Mouse (Mus musculus) ovary, postnatal 36 days (tissue): ENCODE data around the gene Cacna1f.

Experiments
- DNase-seq: peaks from one replicate; pipeline ENCODE4 v3.0.0; 2022; ENCODE audit warnings: low spot score, mixed read lengths

Gene Cacna1f

DNA sequence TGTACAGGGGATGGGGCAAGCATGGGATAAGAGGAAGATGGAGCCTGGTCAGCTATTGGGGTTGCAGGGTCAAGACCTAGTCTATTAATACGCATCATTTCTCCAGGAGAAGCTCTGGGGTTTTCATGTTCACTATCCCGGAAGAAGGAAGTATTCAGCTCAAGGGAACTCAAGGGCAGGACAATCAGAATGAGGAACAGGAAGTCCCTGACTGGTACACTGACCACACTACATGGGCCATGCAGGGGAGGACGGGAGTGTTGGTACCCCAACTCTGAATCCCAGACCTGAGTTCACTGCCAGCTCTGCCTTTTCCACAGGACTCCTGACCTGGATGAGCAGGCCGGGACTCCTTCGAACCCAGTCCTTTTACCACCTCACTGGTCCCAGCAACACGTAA is 25.7 kb downstream of the Cacna1f start:
- no peak for DNase-seq

DNA sequence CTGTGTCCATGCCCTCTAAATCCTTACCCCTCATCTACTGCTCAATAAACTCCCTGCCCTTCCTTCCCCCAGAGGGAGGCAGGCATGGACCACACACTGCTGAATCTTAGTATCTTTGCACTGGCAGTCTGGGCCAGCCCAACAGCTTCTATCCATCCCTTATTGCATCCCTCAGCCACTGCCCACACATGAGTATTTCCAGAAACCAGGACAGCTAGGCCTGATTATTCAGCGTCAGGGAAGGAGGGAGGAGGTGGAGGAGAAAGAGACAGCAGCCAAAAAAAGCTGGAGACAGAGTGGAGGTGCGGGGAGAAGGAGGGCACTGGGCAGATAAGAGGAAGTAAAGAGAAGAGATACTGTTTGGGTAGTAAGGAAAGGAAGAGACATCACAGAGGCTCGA is 28.2 kb downstream of the Cacna1f start:
- no peak for DNase-seq

DNA sequence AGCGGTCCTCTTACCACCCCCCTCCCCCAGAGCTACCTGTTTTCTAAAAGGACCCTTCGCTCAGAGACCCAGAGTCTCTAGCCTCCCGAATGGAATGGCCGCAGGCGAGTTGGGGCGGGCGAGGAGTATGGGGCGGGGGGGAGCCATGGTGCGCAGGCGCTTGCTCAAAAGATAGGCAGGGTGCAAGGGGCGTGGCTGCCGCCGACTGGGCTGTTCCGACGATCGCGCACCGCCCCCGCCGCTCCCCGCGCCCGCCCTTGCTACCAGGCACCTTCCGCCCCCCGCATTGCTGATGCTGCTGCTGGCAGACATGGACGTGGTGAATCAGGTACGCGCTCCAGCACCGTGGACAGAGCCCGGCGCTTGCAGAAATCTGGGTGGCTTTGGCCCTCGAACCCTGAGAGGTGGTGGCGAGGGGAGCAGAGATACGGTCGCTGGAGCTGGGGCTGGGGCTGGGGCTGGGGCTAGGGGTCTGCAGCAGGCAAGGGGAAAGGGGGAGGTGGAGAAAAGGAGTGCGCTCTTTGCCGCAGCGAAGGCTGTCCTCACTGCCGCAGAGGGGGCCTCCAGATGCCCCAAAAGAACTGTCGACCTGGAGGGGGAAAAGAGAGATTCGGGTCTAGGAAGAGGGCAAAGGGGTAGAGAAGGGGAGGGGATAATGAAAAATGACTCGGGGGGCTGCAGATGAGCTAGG is 31.7 kb downstream of the Cacna1f start, which contains the start of gene Syp:
Syp (plus strand) TSS at position 71 of the 691 bp plus-strand sequence.
- DNase-seq: peak; percentile 81

DNA sequence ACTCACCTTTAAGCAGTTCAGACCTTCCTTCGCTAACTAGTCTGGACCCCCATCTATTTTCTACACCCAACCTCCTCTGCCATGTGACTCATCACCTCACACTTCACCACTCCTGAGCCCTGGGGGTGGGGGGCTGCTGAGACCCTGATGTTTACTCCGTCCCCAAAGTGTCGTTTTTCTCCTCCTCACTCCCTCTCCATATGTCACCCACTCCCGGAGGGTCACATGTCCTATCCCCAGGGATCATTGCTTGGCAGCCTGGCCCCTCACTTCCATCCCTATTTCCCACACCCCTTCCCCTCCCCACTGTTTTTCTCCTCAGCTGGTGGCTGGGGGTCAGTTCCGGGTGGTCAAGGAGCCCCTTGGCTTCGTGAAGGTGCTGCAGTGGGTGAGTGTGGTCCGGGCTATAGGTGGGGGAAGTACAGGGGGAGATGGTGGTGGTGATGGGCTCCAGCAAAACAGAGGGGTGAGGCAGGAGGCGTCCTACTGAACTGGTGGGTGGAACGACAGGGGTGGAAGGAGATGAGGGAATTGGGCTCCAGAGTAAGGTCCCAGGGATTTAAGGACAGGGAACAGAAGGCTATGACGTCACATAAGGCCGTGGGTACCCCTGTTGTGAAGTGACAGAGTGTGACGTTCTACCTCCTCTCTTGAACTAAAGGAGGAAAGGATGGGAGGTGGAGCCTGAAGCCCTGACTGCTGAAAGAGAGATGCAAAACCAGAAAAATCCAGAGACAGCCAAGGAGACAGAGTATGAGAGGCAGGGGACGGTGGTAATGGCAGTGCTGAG is 32.8 kb downstream of the Cacna1f start:
- DNase-seq: no peak

DNA sequence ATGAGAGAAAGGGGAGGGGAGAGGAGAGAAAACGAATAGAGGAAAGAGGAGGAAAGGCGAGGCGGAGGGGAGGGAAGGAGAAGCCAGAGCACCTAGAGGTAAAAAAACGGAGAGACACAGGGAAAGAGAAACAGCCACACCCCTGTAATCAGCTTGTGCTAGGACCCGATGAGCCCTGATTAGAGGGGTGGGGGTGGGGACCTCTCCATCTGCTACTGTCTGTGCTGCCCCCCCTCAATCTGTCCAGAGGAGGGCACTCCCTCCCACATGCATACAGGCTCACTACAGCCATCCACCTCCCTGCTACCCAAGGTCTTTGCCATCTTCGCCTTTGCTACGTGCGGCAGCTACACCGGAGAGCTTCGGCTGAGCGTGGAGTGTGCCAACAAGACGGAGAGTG is 33.9 kb downstream of the Cacna1f start:
- no peak for DNase-seq

DNA sequence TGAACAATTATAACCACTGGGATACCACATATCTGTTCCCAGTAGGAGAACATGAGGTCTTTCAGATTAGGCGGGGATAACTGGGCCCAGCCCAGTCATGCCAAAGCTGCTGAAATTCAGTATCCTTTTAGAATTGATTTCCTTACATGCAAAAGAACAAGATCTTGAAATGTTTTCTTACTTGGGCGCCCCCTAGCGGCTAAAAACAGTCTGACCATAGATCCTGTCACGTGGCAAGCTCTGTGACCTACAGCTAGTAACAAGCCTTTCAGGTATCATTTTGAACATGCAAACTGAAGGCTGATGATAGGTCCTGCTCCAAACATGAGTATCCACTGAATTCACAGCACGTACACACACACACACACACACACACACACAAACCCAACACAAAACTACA is 38.5 kb downstream of the Cacna1f start:
- peak; percentile 64 for DNase-seq

DNA sequence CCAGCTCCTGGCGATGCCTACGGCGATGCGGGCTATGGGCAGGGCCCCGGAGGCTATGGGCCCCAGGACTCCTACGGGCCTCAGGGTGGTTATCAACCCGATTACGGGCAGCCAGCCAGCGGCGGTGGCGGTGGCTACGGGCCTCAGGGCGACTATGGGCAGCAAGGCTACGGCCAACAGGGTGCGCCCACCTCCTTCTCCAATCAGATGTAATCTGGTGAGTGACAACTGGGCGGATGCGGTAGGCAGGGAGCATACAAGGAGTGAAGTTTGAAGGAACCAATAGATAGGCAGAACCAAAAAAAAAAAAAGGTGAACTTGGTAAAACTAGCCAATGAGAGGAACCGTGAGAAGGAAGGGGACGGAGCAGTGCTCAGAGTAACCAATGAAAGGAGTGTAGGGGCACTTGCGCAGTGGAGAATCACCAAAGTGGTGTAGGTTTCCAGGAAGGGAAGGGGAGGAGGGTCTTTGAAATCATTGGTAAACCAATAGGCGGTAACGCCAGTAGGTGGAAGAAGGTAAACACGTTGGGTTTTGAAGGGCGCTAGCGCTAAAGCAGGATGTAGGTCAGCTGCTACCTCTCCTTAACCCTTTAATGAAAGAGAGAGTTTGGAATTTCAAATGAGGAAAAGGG is 41.9 kb downstream of the Cacna1f start:
- DNase-seq: peak; percentile 81

DNA sequence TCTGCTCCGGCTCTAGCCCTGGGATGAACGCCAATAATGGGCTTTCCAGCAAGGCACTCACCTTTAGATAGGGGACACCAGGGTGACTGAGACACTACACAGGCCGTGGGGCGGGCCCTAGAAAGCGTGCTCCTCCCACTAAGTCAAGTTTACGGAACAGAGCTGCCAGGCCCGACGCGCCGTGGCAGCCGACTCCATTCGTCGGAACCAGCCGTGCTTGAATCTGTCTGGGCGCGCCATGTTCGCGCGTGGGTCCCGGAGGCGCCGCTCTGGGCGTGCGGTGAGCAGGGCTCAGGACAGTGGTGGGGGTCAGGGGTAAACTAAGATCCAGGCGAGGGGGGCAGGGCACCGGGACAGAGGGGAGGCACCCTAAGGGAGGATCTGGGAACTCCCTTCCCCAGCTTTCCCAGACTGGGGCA is 50.3 kb downstream of the Cacna1f start, which contains the start of gene Prickle3:
Prickle3 (plus strand) TSS at position 40 of the 419 bp plus-strand sequence.
- DNase-seq: peak; percentile 55

DNA sequence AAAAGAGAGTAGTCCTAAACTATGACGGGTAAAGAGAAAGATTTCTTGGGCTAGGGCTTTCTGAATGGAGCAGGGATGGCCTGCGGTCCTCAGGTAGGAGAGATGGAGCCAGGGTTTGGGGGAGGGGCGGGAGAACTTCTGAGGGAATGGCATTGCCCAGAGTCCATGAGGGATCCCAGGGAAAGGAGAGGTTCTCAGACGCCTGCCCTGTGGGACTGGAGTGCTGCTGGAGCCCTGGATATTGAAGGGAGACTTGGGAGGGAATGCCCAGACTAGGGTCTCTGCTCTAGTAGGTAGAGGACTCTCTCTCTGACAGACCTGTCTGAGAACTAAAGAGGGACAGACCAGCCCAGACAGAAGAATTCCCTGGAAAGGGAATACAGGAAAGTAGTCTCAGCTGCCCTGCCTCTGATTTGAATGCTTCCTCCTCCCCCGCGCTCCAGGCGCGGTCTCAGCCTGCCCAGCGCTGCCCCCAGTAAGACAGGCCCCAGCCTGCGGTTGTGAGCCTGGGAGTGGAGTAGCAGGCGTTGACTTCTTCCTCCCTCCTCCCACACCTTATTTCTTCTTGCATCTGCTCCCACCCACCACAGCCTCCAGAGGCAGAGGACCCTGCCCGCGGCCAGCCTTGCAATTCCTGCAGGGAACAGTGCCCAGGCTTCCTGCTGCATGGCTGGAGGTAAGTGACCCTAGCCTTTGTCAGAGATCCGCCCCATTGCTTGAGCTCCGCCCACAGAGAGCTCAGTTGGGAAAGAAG is 51.3 kb downstream of the Cacna1f start:
- peak; percentile 44 for DNase-seq

DNA sequence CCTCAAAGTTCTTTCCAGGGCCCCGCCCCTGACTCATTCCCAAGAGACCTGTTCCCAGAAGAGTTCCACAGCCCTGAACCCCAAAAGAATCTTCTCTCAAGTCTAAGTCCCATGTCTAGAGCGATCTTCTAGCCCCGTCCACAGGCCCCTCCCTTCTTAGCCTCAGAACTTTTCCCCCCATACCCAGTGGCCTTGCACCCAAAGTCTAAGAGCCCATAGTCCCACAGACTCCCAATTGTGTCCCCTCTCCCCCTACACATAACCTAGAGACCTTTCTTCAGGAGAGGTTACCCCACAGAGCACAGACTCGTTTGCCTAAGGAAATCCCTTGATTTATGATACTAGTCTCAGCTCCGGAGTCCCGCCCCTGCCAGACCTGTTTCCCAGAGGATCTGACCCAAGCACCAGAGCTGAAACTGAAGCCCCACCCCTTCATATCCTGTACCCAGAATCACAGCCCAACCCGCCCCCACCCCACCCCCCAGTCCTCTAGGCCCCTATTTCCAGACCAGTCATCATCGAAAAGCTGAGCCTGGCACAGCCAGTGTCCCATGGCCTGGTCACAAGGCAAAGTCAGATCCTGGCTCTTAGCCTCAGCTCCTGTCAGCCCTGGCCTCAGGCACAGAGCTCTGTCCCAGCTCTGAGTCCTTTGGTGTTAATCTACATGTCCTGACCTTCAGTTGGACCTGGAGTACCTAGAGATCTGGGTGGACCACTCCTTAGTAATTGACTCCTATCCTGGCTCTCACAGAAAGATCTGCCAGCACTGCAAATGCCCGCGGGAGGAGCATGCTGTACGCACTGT is 52.1 kb downstream of the Cacna1f start:
- DNase-seq: no peak

DNA sequence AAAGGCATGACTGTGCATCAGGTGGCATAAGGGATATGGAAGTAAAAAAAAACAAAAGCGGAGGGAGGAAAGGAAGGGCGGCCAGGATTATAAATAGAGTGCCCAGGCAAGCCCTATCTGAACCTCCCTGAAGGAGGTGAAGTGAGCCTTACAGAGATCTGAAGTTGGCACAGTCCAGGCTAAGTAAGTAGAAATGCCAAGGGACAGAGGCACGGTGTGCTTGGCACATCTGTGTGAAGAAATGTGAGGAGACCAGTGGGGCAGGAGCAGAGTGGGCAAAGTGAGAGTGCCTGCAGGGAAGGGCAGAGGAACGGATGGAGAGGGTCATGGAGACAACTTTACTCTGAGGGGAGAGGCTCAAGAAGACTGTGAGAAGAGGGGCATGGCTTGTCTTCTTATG is 54.2 kb downstream of the Cacna1f start:
- DNase-seq: no peak

DNA sequence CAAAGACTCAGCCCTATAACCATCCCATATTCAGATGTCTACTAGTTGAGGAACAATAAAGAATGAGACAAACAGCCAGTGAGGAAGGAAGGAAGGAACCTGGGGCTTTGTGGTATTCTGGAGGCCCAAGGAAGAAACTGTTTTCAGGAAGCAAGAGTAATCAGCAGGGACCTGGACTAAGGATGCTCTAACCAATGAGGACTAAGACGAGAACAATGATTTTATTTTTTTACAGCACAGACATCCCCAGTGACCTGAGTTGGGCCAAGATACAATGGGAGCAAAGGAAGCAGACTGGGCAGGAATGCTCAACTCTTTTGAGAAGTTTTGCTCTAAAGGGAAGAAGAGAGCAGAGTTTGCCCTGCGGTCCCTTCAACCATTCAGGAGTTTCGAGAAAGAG is 56.1 kb downstream of the Cacna1f start:
- no peak for DNase-seq

DNA sequence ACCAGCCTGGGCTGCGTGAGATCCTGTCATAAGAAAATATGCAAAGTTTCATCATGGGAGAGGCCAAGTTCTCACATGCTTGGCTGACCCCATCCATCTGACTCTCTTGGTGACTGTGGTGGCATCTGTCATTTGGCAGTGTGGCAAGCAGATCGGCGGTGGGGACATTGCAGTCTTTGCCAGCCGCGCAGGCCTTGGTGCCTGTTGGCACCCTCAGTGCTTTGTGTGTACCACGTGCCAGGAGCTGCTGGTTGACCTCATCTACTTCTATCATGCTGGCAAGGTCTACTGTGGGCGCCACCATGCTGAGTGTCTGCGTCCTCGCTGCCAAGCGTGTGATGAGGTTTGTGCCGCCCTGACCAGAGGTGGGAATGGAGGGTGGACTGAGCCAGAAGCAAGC is 57.9 kb downstream of the Cacna1f start:
- DNase-seq: no peak

DNA sequence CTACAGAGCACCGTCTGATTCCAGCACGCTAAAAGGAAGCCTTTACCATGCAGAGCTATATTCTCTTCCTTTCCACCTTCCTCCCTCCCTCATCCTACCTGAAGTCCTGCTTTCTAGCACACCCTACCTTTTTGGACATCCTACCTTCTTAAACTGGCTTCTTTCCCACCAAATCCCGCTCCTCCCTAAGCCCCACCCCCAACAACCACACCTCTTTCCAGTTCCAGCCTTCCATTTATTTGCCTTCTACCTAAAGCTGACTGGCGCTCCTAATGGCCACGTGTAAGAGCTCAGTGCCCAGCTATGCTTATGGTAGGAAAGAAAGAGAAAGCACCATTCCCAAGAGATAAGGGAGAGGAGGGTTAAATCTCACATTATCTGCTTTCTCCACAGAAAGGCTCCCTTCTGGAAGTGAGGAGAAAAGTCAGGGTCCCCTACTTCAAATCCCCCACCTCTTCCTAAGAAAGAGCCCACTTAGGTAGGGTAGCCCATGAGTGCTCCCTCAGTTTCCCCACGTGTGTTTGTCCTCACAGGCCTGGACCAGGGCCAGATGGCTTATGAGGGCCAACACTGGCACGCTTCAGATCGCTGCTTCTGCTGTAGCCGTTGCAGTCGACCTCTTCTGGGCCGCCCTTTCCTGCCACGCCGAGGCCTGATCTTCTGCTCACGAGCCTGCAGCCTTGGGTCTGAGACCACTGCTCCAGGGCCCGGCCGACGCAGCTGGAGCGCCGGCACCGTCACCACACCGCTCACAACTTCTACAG is 59.0 kb downstream of the Cacna1f start:
- DNase-seq: no peak

DNA sequence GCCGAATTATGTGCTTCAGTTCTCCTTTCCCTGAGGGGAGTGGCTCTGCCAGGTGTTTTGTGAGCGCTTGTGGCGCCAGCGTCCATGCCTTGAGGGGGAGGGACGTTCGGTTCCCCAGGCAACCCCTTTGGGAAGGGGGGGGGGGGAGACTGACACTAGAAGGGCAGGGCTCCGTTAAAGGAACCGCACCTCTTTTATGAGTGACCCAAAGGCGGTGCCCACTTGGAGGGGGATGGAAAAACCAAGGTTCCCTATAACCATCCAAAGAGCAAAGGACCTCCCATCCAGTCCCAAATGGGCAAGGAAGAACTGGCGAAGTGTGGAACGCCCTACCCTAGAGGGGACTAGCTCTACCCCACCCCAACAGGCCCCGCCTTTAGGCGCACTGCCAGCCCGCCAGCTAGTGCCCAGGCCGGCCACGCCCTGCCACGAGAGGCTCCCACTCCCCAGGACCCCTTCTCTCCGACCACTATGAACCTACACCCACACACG is 63.6 kb downstream of the Cacna1f start:
- DNase-seq: peak; percentile 76

DNA sequence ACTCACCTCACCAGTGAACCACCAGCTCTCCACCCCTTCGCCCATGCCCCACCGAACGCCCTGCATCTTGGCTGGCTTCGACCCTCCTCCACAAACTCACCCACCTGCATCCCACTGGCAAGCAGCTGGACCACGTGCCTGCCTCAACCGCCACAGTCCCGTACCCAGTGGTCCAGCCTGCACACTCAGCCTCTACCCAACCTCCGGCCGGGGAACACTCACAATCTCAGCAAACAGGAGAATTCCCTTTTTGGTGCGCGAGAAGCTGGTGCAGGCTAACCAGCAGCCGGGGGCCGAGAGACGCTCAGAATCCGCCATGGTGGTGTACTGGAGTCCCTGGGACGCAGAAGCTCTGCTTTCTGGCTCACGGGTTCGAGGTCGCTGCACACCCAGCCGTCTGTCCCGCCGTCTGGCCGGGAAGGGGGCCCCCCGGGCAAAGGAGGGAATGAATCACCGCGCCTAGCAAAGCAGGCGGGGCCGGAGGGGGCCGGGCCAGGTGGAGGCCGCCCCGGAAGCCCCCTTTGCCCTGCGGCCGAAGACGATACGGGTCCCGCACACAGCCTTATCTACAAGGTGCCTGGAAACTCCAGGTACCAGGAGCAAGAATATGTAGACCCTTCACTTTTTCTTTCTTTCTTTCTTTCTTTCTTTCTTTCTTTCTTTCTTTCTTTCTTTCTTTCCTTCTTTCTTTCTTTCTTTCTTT is 64.2 kb downstream of the Cacna1f start, which contains the start of gene Plp2:
Plp2 (minus strand) TSS at position 470 of the 703 bp plus-strand sequence.
- peak; percentile 54 for DNase-seq

DNA sequence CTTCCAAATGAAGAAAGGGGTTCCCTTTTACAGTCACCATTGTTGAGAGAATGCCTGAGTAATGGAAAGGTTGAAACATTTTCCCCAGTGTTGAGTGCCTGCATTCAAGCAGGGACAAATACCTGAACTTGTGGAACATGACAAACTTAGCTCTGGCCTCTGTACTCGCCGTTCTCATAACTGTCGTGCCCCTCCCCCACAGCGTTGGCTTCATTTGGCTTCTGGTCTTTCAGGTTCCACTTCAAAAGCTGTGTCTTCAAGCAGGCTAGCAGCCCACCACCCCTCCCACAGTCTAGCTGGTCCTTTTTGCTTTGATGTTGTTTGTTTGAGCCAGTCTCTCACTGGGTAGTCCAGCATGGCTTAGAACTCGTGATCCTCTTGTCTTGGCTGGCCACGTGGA is 65.9 kb downstream of the Cacna1f start:
- DNase-seq: no peak

DNA sequence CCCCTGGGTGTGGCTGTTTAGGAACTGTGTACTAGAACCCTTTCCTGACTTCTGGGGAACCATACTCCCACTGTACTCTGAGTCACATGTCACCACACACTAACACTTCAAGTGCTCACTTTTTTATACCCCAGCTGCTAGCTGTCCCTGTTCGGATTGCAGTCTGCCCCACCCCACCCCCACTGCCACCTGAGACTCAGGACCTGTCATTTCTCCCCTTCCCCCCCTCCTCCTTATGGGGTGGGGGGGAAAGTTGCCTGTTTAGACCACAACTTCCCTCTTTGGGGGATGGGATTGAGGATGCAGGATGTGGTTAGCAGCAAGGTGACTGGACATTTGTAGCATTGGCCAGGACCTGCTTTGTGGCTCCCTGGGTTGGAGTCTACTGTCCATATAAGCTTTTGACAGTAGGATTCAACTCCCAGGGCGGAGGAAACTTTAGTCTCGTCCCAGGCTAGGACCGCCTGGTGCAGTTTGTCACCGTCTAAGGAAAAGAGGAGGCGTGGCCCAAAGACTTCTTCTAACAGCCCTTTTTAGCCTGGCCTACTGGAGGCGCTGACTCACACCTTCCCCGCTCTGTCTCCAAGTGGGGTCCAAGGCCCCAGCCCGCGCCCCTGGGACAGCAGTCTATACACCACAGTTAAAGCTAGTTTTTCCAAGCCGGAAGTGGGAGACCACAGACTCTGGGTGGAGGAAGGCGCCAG is 66.8 kb downstream of the Cacna1f start:
- no peak for DNase-seq
